Mouse (Mus musculus) G1E (cell line): ENCODE results near the gene Cyp27a1. TPM values are rescaled to one million over a fixed set of nuclear protein-coding genes. Genes with fewer than 3 reads are reported as not detected.

Experiments used
- ATAC-seq: 2 replicates; pipeline ENCODE4 v1.8.0; 2016; ENCODE audit warnings: mild to moderate bottlenecking; ENCODE audit not compliant: insufficient number of reproducible peaks, poor library complexity, low FRiP score, severe bottlenecking; ENCODE audit errors: extremely low read depth
- DNase-seq: peaks from one replicate; pipeline ENCODE4 v3.0.0; 2012; ENCODE audit warnings: low spot score
- H3K27me3 ChIP-seq: 2 replicates; pipeline ENCODE4 v1.6.1; 2012; ENCODE audit warnings: mild to moderate bottlenecking, low read length, inconsistent platforms; ENCODE audit not compliant: insufficient read depth
- H3K36me3 ChIP-seq: replicated peaks from 2 replicates; pipeline ENCODE3; 2012; ENCODE audit warnings: mild to moderate bottlenecking, inconsistent platforms
- H3K4me1 ChIP-seq: 2 replicates; pipeline ENCODE4 v1.6.1; 2012; ENCODE audit warnings: low read depth, low read length, inconsistent platforms, mixed read lengths; ENCODE audit not compliant: insufficient read depth
- H3K4me3 ChIP-seq: 2 replicates; pipeline ENCODE4 v1.5.1; 2012; ENCODE audit warnings: low read depth, mild to moderate bottlenecking, inconsistent platforms, low read length, moderate library complexity, mixed read lengths
- H3K9me3 ChIP-seq: replicated peaks from 2 replicates; pipeline ENCODE4 v1.6.1; 2012; ENCODE audit warnings: inconsistent platforms
- CTCF ChIP-seq: IDR thresholded peaks from 2 replicates; pipeline ENCODE4 v1.5.1; 2012; ENCODE audit warnings: low read depth, low read length, inconsistent platforms, mixed read lengths
- GATA1 ChIP-seq: IDR thresholded peaks from 2 replicates; pipeline ENCODE4 v1.6.1; 2012; ENCODE audit warnings: borderline replicate concordance, low read length, inconsistent platforms, mixed read lengths
- GATA2 ChIP-seq: IDR thresholded peaks from 2 replicates; pipeline ENCODE4 v1.6.1; 2012; ENCODE audit warnings: low read depth, low read length, inconsistent platforms, borderline replicate concordance
- POLR2AphosphoS5 ChIP-seq: IDR thresholded peaks from 2 replicates; pipeline ENCODE4 v1.6.1; 2012; ENCODE audit warnings: low read depth, low read length, inconsistent platforms; ENCODE audit not compliant: insufficient replicate concordance
- TAL1 ChIP-seq: conservative IDR thresholded peaks from 2 replicates; pipeline ENCODE4 v1.6.1; 2012; ENCODE audit warnings: low read depth, low read length, inconsistent platforms, mixed read lengths
- polyA plus RNA-seq: library from polyadenylated mRNA; stranded (reverse); fragments of >175 nt; gene quantifications from 2 replicates; pipeline ENCODE4 v1.2.3, GENCODE M21; 2012
- total RNA-seq, 2 experiments: library from RNA; stranded (forward) in 1 of 2; stranded (reverse) in 1 of 2; fragments of 200-1000 nt in 1 of 2; fragments of >200 nt in 1 of 2; fragmentation: Nextera tagmentation in 1 of 2; gene quantifications; 2 replicates each; pipeline ENCODE4 v1.2.3; 2014 to 2017

Gene Cyp27a1
- total and polyA plus RNA-seq, 3 experiments, result 0.55 TPM; not detected in 2

- Histone ChIP-seq H3K9me3 (peaks cover 5% of the 10 kb centered on the region), H3K4me1 (no peaks in the 10 kb centered on the region; the same call in 1 of the 2 replicates), H3K4me3 (no peak overlapping the region), H3K27me3 (peaks cover 14% of the 10 kb centered on the region), H3K36me3 (no peaks in the 10 kb centered on the region)
- TF ChIP-seq POLR2AphosphoS5 (no peak), CTCF (no peak), TAL1 (no peak), GATA1 (no peak), GATA2 (no peak)
- DNase-seq (no peak), ATAC-seq (no peak)
These were observed 70.2 kb downstream of the Cyp27a1 start for GRCm38 (mm10) chr1:74783554-74783953.

GRCm38 (mm10) chr1:74784041-74784759, 70.8 kb downstream of the Cyp27a1 start:
- peak overlapping the region; percentile 5; the same call in 1 of the 2 replicates for H3K4me3 ChIP-seq
- no peak for DNase-seq
- peaks cover 17% of the 10 kb centered on the region for H3K27me3 ChIP-seq

More at GRCm38 (mm10) chr1:74784041-74784759, 70.8 kb downstream of the Cyp27a1 start:
- no peak for ATAC-seq
- Histone ChIP-seq H3K9me3 (peaks cover 5% of the 10 kb centered on the region), H3K4me1 (no peaks in the 10 kb centered on the region; the same call in 1 of the 2 replicates), H3K36me3 (no peaks in the 10 kb centered on the region)
- no peak for TF ChIP-seq GATA1
- TF ChIP-seq CTCF, result peak; percentile 11; the same call in 1 of the 2 replicates
- no peak for TF ChIP-seq GATA2
- TF ChIP-seq TAL1, result no peak

Other genes starting within 250 kb of the Cyp27a1 start
- 158 and 183 TPM in 2 replicates for gene Cnot9, start 207.5 kb upstream of the Cyp27a1 start, total RNA-seq (2014; fragmentation: Nextera tagmentation)
- gene Cnot9, start 207.5 kb upstream of the Cyp27a1 start, total RNA-seq (2017), result 87.5 and 89.6 TPM in 2 replicates
- gene Cnot9, start 207.5 kb upstream of the Cyp27a1 start, polyA plus RNA-seq, result 35.9 and 37.1 TPM in 2 replicates
- gene Plcd4, start 170.7 kb upstream of the Cyp27a1 start, total RNA-seq (2014; fragmentation: Nextera tagmentation), result not detected in 2 replicates
- 0.35 and 0.60 TPM in 2 replicates for gene Plcd4, start 170.7 kb upstream of the Cyp27a1 start, total RNA-seq (2017)
- gene Plcd4, start 170.7 kb upstream of the Cyp27a1 start, polyA plus RNA-seq, result 0.02 TPM in 1 of 2 replicates, not detected in the other
- 112 and 117 TPM in 2 replicates for gene Usp37, start 169.3 kb upstream of the Cyp27a1 start, total RNA-seq (2014; fragmentation: Nextera tagmentation)
- 72.2 and 89.3 TPM in 2 replicates for gene Usp37, start 169.3 kb upstream of the Cyp27a1 start, total RNA-seq (2017)
- gene Usp37, start 169.3 kb upstream of the Cyp27a1 start, polyA plus RNA-seq, result 2.9 and 9.7 TPM in 2 replicates
- gene Zfp142, start 125.3 kb upstream of the Cyp27a1 start, total RNA-seq (2014; fragmentation: Nextera tagmentation), result 48.2 and 50.4 TPM in 2 replicates
- 11.4 and 13.1 TPM in 2 replicates for gene Zfp142, start 125.3 kb upstream of the Cyp27a1 start, total RNA-seq (2017)
- gene Zfp142, start 125.3 kb upstream of the Cyp27a1 start, polyA plus RNA-seq, result 9.1 and 12.4 TPM in 2 replicates
- gene Bcs1l, start 125.3 kb upstream of the Cyp27a1 start, total RNA-seq (2014; fragmentation: Nextera tagmentation), result 36.5 and 45.8 TPM in 2 replicates
- 25.8 and 26.8 TPM in 2 replicates for gene Bcs1l, start 125.3 kb upstream of the Cyp27a1 start, total RNA-seq (2017)
- gene Bcs1l, start 125.3 kb upstream of the Cyp27a1 start, polyA plus RNA-seq, result 3.6 and 4.8 TPM in 2 replicates
- gene Rnf25, start 112.2 kb upstream of the Cyp27a1 start, total RNA-seq (2014; fragmentation: Nextera tagmentation), result 35.2 and 57.4 TPM in 2 replicates
- gene Rnf25, start 112.2 kb upstream of the Cyp27a1 start, total RNA-seq (2017), result 48.5 and 80.6 TPM in 2 replicates
- gene Rnf25, start 112.2 kb upstream of the Cyp27a1 start, polyA plus RNA-seq, result 23.1 and 24.1 TPM in 2 replicates
- 3.9 and 5.6 TPM in 2 replicates for gene Stk36, start 112.1 kb upstream of the Cyp27a1 start, total RNA-seq (2014; fragmentation: Nextera tagmentation)
- 1.5 and 1.6 TPM in 2 replicates for gene Stk36, start 112.1 kb upstream of the Cyp27a1 start, total RNA-seq (2017)
- gene Stk36, start 112.1 kb upstream of the Cyp27a1 start, polyA plus RNA-seq, result 0.46 and 0.88 TPM in 2 replicates
- gene Ttll4, start 51.8 kb upstream of the Cyp27a1 start, total RNA-seq (2014; fragmentation: Nextera tagmentation), result 61.7 and 68.5 TPM in 2 replicates
- 44.4 and 46.0 TPM in 2 replicates for gene Ttll4, start 51.8 kb upstream of the Cyp27a1 start, total RNA-seq (2017)
- 21.2 and 25.8 TPM in 2 replicates for gene Ttll4, start 51.8 kb upstream of the Cyp27a1 start, polyA plus RNA-seq
- gene Prkag3, start 35.6 kb downstream of the Cyp27a1 start, total RNA-seq (2014; fragmentation: Nextera tagmentation), result not detected in 2 replicates
- not detected in 2 replicates for gene Prkag3, start 35.6 kb downstream of the Cyp27a1 start, total RNA-seq (2017)
- not detected in 2 replicates for gene Prkag3, start 35.6 kb downstream of the Cyp27a1 start, polyA plus RNA-seq
- not detected in 2 replicates for gene Wnt6, start 58.3 kb downstream of the Cyp27a1 start, total RNA-seq (2014; fragmentation: Nextera tagmentation)
- gene Wnt6, start 58.3 kb downstream of the Cyp27a1 start, total RNA-seq (2017), result 0.17 TPM in 1 of 2 replicates, not detected in the other
- not detected in 2 replicates for gene Wnt6, start 58.3 kb downstream of the Cyp27a1 start, polyA plus RNA-seq
- gene Wnt10a, start 77.9 kb downstream of the Cyp27a1 start, total RNA-seq (2014; fragmentation: Nextera tagmentation), result not detected in 2 replicates
- 0.05 and 0.06 TPM in 2 replicates for gene Wnt10a, start 77.9 kb downstream of the Cyp27a1 start, total RNA-seq (2017)
- not detected in 2 replicates for gene Wnt10a, start 77.9 kb downstream of the Cyp27a1 start, polyA plus RNA-seq
- not detected in 2 replicates for gene Cdk5r2, start 141.4 kb downstream of the Cyp27a1 start, total RNA-seq (2014; fragmentation: Nextera tagmentation)
- 0.06 TPM in 1 of 2 replicates, not detected in the other for gene Cdk5r2, start 141.4 kb downstream of the Cyp27a1 start, total RNA-seq (2017)
- not detected in 2 replicates for gene Cdk5r2, start 141.4 kb downstream of the Cyp27a1 start, polyA plus RNA-seq
- not detected in 2 replicates for gene Fev, start 171.8 kb downstream of the Cyp27a1 start, total RNA-seq (2014; fragmentation: Nextera tagmentation)
- 0.33 TPM in 1 of 2 replicates, not detected in the other for gene Fev, start 171.8 kb downstream of the Cyp27a1 start, total RNA-seq (2017)
- gene Fev, start 171.8 kb downstream of the Cyp27a1 start, polyA plus RNA-seq, result not detected in 2 replicates
- gene Cryba2, start 179.6 kb downstream of the Cyp27a1 start, total RNA-seq (2014; fragmentation: Nextera tagmentation), result not detected in 2 replicates
- not detected in 2 replicates for gene Cryba2, start 179.6 kb downstream of the Cyp27a1 start, total RNA-seq (2017)
- not detected in 2 replicates for gene Cryba2, start 179.6 kb downstream of the Cyp27a1 start, polyA plus RNA-seq
- not detected in 2 replicates for gene Cfap65, start 222.0 kb downstream of the Cyp27a1 start, total RNA-seq (2014; fragmentation: Nextera tagmentation)
- gene Cfap65, start 222.0 kb downstream of the Cyp27a1 start, total RNA-seq (2017), result 0.11 and 0.12 TPM in 2 replicates
- gene Cfap65, start 222.0 kb downstream of the Cyp27a1 start, polyA plus RNA-seq, result not detected in 2 replicates
- gene Ihh, start 238.1 kb downstream of the Cyp27a1 start, total RNA-seq (2014; fragmentation: Nextera tagmentation), result not detected in 2 replicates
- 0.17 and 0.27 TPM in 2 replicates for gene Ihh, start 238.1 kb downstream of the Cyp27a1 start, total RNA-seq (2017)
- gene Ihh, start 238.1 kb downstream of the Cyp27a1 start, polyA plus RNA-seq, result 0.08 and 0.13 TPM in 2 replicates